Mouse (Mus musculus) heart, postnatal 10 days (tissue): Measurements from ENCODE around the gene Rapgef5. TPM values are rescaled to one million over a fixed set of nuclear protein-coding genes. Genes with fewer than 3 reads are reported as not detected.

Source experiments
- DNase-seq, 2 experiments: peaks; one replicate each; pipeline ENCODE4 v3.0.0; 2021
- intact Hi-C: fragments of 180-260 bp; cut with DNase I; formaldehyde crosslinking; loops from one replicate; pipeline ENCODE4 v1.15.1; 2025
- total RNA-seq, 2 experiments: library from RNA; stranded (reverse); gene quantifications; 2 replicates each; pipeline ENCODE4 v1.2.3; 2021

Rapgef5 gene
- total RNA-seq, 2 experiments from 2014 or later = 45.8 to 48.2 TPM

DNA sequence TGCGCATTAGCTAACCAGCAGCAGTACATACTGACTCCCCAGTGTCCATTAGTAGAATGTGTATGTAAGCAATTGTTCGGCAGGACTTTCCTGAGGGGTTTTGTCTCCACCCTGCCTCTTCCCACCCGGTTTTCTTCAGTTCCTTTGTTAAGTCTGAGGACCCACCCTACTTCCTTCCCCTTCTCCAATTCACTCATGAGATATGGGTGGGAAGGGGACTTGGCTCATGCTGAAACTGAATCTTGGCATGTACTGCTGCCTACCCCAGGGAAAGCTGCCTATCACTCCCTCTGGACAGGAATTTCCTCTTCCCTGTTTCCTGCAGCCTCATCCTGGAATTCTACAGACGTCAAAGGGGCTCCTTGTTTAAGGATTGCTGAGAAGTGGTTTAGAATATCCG lies 147.4 kb downstream of the Rapgef5 start:
- intact Hi-C loops = loop anchor here (2.0 to 5.0 kb wide), 3 partner anchors 59 to 131 kb away; no protein-coding TSS in a partner anchor
- DNase-seq = peak; percentile 55 to 57

DNA sequence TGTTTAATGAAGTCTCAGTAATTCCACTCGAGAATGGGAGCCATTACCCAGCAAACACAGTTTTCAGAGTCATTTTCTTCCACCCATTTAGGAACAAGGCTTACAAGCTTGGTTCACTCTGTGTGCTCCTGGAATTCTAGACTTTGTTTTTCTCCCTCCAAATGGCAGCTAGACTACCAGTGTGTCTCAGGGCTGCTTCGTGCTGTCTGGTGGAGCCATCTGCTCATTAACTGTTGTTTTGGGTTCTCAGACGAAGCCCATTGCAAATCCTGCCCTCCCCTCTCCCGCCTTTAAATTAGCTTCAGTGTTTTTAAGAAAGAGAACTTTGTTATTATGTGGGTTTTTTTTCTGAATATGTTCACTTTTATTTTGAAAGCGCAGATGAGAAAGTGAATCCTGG lies 148.4 kb downstream of the Rapgef5 start:
- DNase-seq = no peak
- intact Hi-C loops = loop anchor here (5.0 kb wide), 2 partner anchors 58 to 132 kb away; no protein-coding TSS in a partner anchor

DNA sequence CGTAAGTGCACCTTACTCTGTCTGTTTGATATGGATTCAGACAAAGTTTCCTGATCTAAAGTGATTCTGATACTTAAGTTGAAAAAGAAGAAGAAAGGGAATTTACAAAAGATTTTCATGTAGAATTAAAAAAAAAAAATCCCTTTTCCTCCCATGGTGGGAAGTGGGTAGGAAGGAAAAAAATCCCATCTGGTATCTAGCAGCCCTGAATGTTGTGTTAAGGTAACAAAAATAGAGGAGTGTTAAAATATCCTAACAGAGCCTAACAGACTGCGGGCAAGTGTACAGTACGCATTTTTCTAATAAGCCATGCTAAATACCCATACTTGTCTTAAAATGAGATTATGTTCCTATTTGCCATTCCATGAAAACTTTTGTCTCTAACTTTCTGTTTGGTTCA lies 150.1 kb downstream of the Rapgef5 start:
- no peak for DNase-seq
- intact Hi-C loops = no loop called here

DNA sequence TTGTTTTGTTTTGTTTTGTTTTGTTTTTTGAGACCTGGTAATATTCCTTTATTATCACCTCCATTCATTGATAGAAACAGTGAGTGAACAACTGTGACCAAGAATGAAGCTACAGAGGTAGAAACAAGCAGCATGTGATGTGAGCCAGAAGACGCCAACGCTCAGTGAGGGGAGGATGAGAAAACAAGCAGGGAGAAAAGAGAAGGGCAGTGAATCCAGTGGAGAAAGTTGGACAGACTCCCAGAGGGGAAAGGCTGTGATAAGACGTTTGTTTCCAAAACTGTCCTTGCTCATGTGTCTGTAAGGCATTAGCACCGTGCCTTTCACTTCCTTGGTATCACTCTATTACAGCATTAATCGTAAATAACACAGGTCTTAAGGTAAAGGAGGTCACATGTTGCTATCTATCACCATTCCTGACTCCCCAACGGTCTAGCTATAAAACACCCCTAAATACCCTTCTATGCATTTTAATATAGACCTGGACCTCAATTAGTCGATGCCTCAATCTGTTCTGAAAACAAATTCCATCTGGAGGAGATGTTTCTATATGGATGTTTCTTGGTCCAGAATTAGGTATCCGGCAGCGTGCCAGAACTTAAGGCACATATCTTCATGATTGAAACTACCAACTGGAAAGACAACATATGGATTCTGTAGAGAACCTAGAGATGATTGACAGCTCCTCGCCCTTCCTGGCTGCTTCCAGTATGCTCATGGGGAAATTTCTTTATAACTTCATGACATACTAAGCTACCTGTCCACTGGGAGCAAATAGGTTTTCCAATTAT lies 153.5 kb downstream of the Rapgef5 start:
- intact Hi-C loops = no loop called here
- DNase-seq = peak in 1 of 2 experiments; percentile 38

DNA sequence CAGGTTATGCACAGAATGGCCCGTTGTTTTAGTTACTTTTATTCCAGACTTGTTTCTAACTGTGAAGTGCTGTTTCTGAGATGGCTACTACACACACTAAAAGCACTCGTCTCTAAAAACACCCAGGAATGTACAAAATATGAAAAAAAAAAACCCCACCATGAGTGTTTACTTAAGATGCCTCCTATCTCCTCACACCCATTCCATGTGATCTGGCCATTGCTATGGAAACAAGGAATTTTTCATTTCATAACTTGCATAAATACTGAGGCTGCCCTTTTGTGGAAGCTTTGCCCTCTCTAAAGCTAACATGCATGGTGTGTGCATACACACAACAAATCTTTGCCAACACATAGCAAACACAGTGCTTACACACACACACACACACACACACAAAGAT lies 156.9 kb downstream of the Rapgef5 start:
- intact Hi-C loops = no loop called here
- DNase-seq = no peak

DNA sequence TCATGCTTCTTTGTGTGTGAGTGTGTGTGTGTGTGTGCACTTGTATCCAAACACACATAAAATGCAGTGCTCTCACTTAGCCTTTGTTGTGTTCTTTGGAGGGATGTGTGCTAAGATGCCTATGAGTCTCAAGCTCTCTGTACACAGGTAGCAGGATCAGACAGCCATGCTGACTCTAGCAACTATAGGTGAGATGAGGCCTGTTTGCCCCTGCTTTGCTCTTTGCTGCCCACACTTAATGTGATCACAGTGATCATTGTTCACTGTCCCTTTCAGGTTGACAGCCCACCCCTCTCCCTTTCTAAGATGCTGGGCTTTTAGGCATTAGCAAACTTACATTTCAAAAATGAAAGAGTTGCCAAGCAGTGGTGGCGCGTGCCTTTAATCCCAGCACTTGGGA lies 158.2 kb downstream of the Rapgef5 start:
- intact Hi-C loops = no loop called here
- no peak for DNase-seq

DNA sequence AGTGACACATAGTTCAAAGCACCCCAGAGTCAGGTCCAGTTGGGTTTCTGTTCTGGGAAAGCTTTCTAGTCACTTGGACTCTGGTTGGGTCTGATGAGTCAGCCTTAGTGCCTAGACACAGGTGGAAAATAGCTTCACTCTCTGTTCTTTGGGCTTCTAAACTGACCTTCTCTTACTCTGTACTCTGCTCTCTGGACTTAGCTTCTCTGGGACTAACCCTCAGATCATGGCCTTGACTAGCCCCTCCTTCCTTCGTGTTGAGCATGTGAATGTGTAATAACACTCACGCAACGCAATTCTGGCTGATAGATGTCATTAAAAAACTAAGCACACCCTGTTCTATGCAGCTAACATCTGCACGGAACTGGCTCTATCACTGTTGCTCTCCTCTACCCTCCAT lies 160.0 kb downstream of the Rapgef5 start:
- DNase-seq = no peak
- intact Hi-C loops = no loop called here

DNA sequence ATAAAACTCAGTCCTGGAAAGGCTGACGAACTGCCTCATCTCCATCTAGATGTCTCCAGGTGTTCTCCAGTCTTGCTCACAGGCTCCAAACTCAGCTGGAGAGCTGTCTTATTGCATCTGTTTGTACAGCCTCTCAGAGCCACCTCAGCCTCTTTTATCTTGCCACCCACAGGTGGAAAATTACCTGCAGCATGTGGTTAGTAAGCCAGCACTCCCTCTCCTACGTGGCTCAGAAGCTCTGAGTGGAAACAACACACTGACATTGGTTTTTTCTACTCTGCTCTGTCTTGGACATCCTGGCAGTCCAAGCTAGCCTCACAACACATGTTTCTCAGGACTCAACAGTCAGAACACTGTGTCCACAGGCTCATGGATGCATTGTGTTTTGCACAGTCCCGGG lies 162.6 kb downstream of the Rapgef5 start:
- DNase-seq = no peak
- intact Hi-C loops = no loop called here

DNA sequence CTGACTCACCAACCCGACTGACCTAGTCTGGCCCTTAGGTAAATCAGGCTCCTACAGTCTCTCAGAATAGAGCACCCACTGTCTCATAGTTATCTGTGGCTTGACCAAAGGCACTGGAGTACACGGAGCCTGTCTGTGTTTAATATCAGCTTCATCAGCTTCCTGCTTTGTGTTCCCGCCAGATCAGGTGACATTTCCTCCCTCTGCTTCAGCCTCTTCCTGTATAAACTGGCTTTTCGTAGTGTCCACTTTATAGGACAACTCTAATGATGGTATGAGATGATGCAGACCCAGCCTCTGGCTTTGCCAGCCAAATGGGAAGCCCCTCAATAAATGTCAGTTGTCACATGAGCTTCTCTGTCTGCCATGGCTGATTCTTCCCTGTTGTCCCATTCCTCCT lies 163.5 kb downstream of the Rapgef5 start:
- no peak for DNase-seq
- intact Hi-C loops = no loop called here

DNA sequence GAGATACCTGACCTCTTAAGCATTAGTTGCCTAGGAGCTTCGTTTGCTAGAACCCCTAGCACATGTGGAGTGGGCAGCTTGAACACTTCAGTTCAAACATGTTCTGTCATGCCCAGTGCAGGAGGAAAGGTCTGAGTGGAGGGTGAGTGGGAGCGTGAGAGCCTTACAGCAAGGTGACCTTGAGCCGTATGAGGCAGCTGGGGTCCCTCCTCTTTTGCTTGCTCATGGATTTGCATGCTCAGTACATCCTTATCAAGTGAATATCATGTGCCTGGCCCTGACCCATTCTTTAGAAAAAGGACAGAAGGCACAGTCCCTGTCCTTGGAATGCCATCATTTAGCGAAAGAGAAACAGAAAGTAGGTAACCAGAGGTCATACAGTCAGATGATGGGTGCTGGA lies 165.0 kb downstream of the Rapgef5 start:
- intact Hi-C loops = no loop called here
- DNase-seq = no peak

DNA sequence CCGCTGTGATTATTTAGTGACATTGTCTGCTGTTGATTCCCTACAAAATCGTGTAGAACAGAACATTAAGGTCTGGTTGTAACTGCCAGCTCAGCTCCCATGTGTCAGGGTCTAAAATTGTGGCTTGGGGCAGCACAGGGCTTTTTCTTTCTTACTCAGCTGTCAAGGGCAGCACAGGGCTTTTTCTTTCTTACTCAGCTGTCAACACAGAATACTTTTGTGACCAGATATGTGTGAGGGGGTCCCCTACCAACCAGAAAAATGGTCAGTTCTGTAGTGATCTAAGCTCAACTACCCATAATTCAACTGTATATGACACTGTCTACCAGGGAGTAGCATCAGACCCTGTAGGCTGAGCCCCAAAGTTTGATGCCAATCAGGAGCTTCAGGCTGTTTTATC lies 167.1 kb downstream of the Rapgef5 start:
- DNase-seq = no peak
- intact Hi-C loops = no loop called here

DNA sequence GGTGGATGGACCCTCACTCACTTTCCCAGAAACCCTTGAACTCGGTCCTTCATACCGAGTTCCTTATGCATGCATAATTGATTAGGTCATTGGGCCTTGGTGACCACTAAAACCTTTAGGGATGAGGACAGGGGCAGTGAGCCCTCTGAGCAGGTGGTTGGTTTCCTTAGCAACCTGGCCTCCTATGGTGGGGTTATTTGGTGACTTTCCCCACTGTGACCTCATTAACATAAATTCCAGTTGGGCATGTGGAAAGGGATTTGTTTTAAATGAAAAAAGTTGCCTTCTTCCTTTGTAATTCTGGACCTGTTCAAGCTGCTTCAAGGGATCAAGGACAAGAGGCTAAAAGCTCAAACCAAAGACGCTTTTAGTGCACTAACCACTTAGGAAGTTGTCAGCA lies 167.7 kb downstream of the Rapgef5 start:
- intact Hi-C loops = no loop called here

DNA sequence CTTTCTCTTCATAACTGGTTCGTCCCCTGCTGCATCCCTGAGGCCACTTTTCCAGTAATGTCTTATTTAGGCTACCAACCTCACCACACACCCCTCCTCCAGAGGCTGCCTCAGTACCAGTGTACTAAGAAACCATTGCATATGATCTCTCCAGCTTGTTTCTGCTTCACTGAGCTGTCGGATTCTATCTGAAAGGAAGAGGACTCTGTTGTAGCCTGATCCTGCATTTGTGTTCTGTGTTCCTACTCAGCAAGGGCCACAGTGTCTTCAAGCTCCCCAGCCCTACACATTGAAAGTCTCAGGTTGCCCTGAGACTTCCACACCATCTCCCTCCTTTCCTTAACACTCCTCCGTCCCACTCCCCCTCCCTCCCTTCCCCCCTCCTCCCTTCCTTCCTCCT lies 168.5 kb downstream of the Rapgef5 start:
- DNase-seq = no peak
- intact Hi-C loops = no loop called here

More for the DNA sequence above, 167.7 kb downstream of the Rapgef5 start:
- DNase-seq = no peak

DNA sequence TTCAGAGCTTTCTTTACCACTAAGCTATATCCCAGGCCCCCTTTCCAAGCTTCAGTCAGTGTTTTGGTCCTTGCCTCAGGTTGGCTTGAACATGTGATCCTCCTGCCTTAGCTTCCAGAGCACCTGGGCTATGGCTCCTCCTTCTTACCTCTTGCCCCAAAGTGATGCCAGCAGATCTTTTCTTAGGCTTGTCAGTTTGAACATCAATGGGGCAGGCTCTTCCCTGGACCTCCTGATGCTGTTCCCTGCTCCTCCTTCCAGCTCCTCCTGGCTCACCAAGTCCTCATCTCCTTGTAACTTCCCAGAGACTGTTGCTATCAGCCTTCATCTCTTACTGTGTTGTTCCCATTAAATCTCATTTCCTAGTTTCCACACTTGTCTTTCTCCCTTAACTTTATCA lies 169.1 kb downstream of the Rapgef5 start:
- intact Hi-C loops = no loop called here

DNA sequence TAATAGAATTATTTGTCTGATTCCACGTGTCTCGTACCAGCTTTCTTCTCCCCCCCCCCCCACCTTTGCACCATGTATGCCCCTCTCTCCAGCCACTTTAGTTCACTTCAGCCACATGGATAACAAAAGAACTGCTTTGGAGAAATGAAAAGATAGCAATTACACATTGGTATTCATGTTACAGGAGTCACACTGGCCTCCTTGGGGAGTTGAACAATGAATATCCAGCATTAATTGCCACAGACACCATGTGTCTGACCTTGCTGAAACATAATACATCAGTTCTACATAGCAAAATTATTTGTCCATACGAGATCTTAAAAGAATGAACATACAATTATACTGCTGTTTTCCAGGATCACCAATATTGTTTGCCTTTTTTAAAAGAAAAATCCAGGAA lies 170.5 kb downstream of the Rapgef5 start:
- intact Hi-C loops = no loop called here

More for the DNA sequence above, 169.1 kb downstream of the Rapgef5 start:
- DNase-seq = no peak

DNA sequence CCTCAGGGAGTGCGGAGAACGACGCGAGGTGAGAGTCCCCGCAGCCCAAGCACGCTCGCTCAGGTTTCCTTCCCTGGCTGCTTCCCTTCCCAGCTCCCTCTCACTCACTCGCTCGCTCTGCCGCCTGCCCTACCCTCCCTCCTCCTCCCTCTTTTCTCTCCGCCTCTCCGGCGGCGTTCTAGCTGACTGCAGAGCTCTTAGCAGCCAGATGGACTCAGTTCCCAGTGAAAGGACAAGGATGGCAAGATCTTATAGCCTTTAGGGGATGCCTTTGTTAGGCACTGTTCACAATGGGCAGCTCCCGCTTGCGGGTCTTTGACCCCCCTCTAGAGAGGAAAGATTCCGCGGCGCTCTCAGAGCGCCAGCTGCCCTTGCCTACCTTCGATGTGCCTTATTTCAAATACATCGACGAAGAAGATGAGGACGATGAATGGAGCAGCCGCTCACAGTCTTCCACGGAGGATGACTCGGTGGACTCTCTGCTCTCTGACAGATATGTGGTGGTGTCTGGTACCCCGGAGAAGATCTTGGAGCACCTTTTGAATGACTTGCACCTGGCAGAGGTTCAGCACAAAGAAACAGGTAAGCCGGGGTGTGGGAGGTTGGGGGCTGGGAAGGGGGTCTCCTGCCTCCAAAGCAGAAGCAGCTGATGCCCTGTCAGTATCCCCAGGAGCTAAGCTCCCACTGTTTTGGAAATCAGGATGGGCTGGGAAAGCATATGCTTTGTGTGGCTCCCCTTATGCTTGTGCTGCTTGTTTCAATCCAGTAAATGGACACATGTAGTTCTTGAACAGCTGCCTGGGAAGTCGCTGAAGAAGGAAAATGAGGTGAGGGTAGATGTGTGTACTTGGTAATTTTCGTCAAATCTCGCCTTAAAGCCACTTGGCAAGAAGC lies 172.6 kb downstream of the Rapgef5 start:
- DNase-seq = peak in 1 of 2 experiments; percentile 29

More for the DNA sequence above, 170.5 kb downstream of the Rapgef5 start:
- DNase-seq = no peak

DNA sequence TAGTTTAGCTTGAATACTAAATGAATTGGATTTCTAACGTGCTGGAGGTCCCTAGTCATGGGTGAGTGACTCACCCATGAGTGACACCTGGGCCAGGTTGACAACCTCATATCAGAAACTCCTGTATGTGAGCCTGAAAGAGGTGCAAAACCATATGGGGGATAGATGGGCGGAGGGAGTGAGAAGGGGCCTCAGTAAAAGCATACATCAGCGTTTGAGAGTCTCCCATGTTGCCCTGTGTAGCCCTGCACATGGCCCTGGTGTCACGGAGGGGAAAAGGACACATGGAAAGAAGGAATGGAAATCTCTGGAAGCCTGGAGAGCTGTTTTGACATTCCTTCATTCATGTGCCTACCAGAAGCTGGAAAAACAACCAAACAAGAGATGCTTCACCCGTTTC lies 175.1 kb downstream of the Rapgef5 start:
- DNase-seq = no peak
- intact Hi-C loops = no loop called here

More for the DNA sequence above, 172.6 kb downstream of the Rapgef5 start:
- intact Hi-C loops = no loop called here

DNA sequence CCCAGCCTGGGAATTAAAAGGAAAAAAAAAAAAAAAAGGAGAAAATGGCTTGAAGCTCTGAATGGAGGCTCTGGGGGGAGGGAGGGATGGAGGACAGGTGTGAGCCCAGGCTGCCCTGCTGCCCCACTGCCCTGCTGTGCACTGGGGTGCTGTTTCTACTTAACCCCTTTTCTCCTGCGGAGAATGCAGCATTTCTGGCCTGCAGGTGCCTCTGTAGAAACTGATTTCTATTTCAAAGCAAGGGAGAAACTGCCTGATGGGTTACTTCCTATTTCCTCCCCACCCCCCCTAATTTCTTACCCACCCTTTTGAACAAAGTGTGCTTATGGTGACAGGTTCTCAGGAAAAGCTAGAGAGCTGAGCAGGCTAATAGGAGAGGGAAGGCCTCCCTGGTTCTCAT lies 176.5 kb downstream of the Rapgef5 start:
- no peak for DNase-seq

DNA sequence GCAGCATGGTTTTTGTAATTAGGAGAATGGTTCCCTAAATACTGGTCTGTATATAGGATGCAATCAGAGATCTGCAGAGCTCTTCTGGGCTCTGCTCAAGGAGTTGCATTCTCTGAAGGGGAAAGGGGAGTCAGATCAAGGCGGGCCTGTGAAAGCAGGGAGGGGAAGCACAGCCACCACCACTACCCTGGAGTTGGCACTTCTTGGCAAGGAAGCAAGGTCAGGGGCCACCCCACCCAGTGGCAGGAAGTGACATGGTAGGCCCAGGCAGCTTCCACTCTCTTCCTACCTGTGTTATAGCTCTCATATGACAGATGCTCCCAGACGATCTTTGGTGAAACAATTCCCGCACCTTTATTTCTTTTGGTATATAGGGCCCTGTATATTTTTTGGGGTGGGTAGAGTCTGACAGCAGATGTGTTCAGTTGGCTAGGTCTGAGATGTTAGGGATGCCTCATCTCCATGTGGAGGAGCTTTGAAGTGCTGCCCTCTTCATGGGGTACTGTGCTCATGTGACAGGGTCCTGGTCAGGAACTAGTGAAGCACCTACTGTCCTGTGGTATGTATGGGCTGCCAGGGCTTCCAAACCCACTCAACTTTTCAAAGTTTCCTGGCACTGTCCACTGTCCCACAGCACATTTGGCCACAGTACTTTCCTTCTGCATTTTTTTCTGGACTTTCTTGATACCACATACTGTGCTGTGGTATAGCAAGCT lies 183.8 kb downstream of the Rapgef5 start:
- no peak for DNase-seq
- intact Hi-C loops = no loop called here

More for the DNA sequence above, 176.5 kb downstream of the Rapgef5 start:
- intact Hi-C loops = no loop called here

DNA sequence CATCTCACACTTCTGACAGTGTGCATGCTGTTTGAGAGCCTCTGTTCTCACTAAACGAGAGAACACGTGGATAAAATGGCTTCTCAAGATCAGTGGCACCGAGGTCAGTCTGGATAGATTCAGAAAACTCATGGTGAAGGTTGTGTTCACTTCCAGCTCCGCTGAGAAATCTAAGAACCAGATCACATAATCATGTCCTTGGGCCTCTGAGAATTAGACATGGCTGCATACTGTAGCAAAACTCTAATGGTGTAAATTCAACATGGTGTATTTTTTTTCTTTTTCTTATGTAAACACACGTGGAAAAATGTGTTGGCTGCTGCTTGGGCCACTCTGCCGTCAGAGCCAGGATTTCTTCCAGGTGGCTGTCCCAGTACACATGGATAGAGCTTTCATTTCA lies 184.6 kb downstream of the Rapgef5 start:
- DNase-seq = no peak
- intact Hi-C loops = no loop called here

DNA sequence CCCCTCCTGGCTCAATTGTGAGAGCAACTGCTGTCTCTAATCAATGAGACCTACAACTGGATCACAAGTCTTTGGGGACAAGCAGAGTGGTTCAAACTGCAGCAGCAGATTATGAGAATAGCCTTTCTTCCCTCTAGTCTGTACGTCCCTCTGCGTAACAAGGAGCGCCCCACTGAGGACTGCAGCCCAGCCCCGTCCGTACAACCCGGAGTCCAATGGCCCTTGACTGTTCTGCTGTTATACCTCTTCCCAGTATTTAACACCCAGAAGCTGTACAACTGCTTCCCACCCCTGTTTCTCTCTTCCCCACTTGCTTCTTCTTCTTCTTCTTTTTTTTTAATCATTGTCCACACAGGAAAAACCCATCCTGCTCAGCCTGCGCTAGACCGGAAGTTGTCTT lies 186.0 kb downstream of the Rapgef5 start:
- no peak for DNase-seq
- intact Hi-C loops = no loop called here
